Mouse (Mus musculus): ENCODE results near the gene Fxyd7.

Gene Fxyd7

GRCm38 (mm10) chr7:31052251-31052635 is 976 bp upstream of the Fxyd7 start:
- no peak for DNase-seq (ENCODE audit: low spot score in 2 of 2)

GRCm38 (mm10) chr7:31050921-31051320 is 346 bp downstream of the Fxyd7 start:
- DNase-seq (ENCODE audit: low spot score in 2 of 2), result no peak

GRCm38 (mm10) chr7:31050487-31050886 is 780 bp downstream of the Fxyd7 start:
- no peak for DNase-seq (ENCODE audit: low spot score in 2 of 2)

- DNase-seq (ENCODE audit: low spot score in 2 of 2), result no peak
These were observed 1.4 kb downstream of the Fxyd7 start for GRCm38 (mm10) chr7:31049846-31050281.

GRCm38 (mm10) chr7:31049135-31049845 is 2.0 kb downstream of the Fxyd7 start:
- DNase-seq (ENCODE audit: low spot score in 2 of 2), result no peak

GRCm38 (mm10) chr7:31042431-31042910 is 8.8 kb downstream of the Fxyd7 start, which contains the start of gene Fxyd5:
Gene Fxyd5, minus strand, starts transcription at chr7:31042481.
- no peak for DNase-seq (ENCODE audit: low spot score in 2 of 2)

GRCm38 (mm10) chr7:31041662-31042315 is 9.5 kb downstream of the Fxyd7 start:
- DNase-seq (ENCODE audit: low spot score in 2 of 2), result peak; percentile 73 to 74

GRCm38 (mm10) chr7:31041023-31041407 is 10.3 kb downstream of the Fxyd7 start:
- DNase-seq (ENCODE audit: low spot score in 2 of 2), result no peak

- DNase-seq (ENCODE audit: low spot score in 2 of 2), result no peak
These were observed 10.8 kb downstream of the Fxyd7 start for GRCm38 (mm10) chr7:31040281-31041022.

GRCm38 (mm10) chr7:31039011-31039410 is 12.3 kb downstream of the Fxyd7 start:
- no peak for DNase-seq (ENCODE audit: low spot score in 2 of 2)

- no peak for DNase-seq (ENCODE audit: low spot score in 2 of 2)
These were observed 13.6 kb downstream of the Fxyd7 start for GRCm38 (mm10) chr7:31037675-31038074.

- DNase-seq (ENCODE audit: low spot score in 2 of 2), result peak; percentile 39 to 45
These were observed 14.3 kb downstream of the Fxyd7 start for GRCm38 (mm10) chr7:31036917-31037316.

- no peak for DNase-seq (ENCODE audit: low spot score in 2 of 2)
These were observed 16.0 kb downstream of the Fxyd7 start for GRCm38 (mm10) chr7:31035291-31035690.

GRCm38 (mm10) chr7:31034789-31035188 is 16.5 kb downstream of the Fxyd7 start:
- DNase-seq (ENCODE audit: low spot score in 2 of 2), result peak in 1 of 2 experiments; percentile 49

GRCm38 (mm10) chr7:31033409-31034165 is 17.7 kb downstream of the Fxyd7 start:
- peak; percentile 78 to 80 for DNase-seq (ENCODE audit: low spot score in 2 of 2)

GRCm38 (mm10) chr7:31031731-31032130 is 19.5 kb downstream of the Fxyd7 start:
- DNase-seq (ENCODE audit: low spot score in 2 of 2), result peak in 1 of 2 experiments; percentile 30

- no peak for DNase-seq (ENCODE audit: low spot score in 2 of 2)
These were observed 20.6 kb downstream of the Fxyd7 start for GRCm38 (mm10) chr7:31030717-31031116.

- DNase-seq (ENCODE audit: low spot score in 2 of 2), result peak in 1 of 2 experiments; percentile 24
These were observed 22.7 kb downstream of the Fxyd7 start for GRCm38 (mm10) chr7:31028609-31029008.

- DNase-seq (ENCODE audit: low spot score in 2 of 2), result peak in 1 of 2 experiments; percentile 24
These were observed 34.0 kb downstream of the Fxyd7 start for GRCm38 (mm10) chr7:31017104-31017901.

- no peak for DNase-seq (ENCODE audit: low spot score in 2 of 2)
These were observed 38.3 kb downstream of the Fxyd7 start for GRCm38 (mm10) chr7:31012971-31013370.

- DNase-seq (ENCODE audit: low spot score in 2 of 2), result no peak
These were observed 42.4 kb downstream of the Fxyd7 start for GRCm38 (mm10) chr7:31008889-31009288.

Data from natural killer cell, adult 2 months (primary cell).